Mouse (Mus musculus): Measurements from ENCODE around the gene Lhfpl2.

DNA sequence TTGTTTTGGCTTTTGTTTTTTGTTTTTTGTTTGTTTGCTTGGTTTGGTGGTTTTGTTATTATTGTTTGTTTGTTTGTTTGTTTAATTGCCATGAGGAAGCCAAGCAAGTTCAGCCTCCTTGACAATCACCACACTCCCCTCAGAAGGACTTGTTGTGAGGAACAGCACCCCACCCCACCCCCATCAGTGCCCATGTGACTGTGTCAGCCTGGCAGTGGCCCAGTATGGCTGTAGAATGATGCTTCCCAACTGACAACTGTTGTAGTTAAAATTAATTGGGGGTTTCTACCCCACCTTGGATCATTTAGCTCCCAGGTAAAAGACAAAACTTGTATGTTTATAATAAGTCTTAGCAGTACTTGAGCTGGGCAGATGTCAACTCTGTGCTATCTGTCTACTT is 37.6 kb downstream of the Lhfpl2 start:
- no peak for TF ChIP-seq CTCF (IDR thresholded peaks at IDR 0.05; ENCODE audit: extremely low read depth, insufficient read depth, low read length)
- no peak for TF ChIP-seq POLR2A (IDR thresholded peaks at IDR 0.05; ENCODE audit: extremely low read depth, insufficient read depth, low read length)

Measured in cortical plate, adult 2 months (tissue).